Mouse (Mus musculus) ES-Bruce4 (cell line): ENCODE results near the gene Fbxl19.

Source experiments
- CTCF ChIP-seq: IDR thresholded peaks from one replicate; pipeline ENCODE4 v1.8.1; 2011; ENCODE audit warnings: low read depth, low read length
- EP300 ChIP-seq: IDR thresholded peaks from 2 replicates; pipeline ENCODE4 v1.6.1; 2011; ENCODE audit warnings: low read depth, low read length; ENCODE audit not compliant: insufficient read depth
- POLR2A ChIP-seq: IDR thresholded peaks from one replicate; pipeline ENCODE4 v1.8.1; 2011; ENCODE audit warnings: low read length; ENCODE audit not compliant: insufficient read depth

GRCm38 (mm10) chr7:127716992-127717391, 27.4 kb upstream of the Fbxl19 start:
- no peak for TF ChIP-seq POLR2A
- TF ChIP-seq CTCF = peak; percentile 34
- TF ChIP-seq EP300 = no peak
